In genomic region chr11:50981667-50982066, GRCm38 (mm10) we compare ENCODE assay signal across 38 mouse cellular contexts. TPM values are rescaled to one million over a fixed set of nuclear protein-coding genes. Genes with fewer than 3 reads are reported as not detected.
"Had no signal": no experiment of that assay in that cellular context is flagged by ENCODE, and none has a peak within 500 bp of the region (broad histone marks: within the 10 kb centered on the region; RNA-seq: fewer than 3 reads in every experiment).

Gene Olfr1377 (plus strand): TSS chr11:50981967.

- H3K4me3 ChIP-seq: embryonic facial prominence, embryonic 10.5 days; embryonic facial prominence, embryonic 12.5 days; embryonic facial prominence, embryonic 13.5 days; embryonic facial prominence, embryonic 15.5 days; erythroblast, embryonic 14.5 days; forebrain, embryonic 10.5 days; forebrain, embryonic 12.5 days; forebrain, embryonic 13.5 days; forebrain, embryonic 15.5 days; gastrocnemius, adult 2 months; heart, adult 2 months had no signal

- H3K36me3 ChIP-seq: embryonic facial prominence, embryonic 10.5 days; embryonic facial prominence, embryonic 12.5 days; embryonic facial prominence, embryonic 13.5 days; embryonic facial prominence, embryonic 15.5 days; forebrain, embryonic 10.5 days; forebrain, embryonic 12.5 days; forebrain, embryonic 15.5 days had no signal

- H3K9me3 ChIP-seq: embryonic facial prominence, embryonic 10.5 days; embryonic facial prominence, embryonic 12.5 days; embryonic facial prominence, embryonic 13.5 days; embryonic facial prominence, embryonic 15.5 days; forebrain, embryonic 10.5 days; forebrain, embryonic 12.5 days; forebrain, embryonic 13.5 days; forebrain, embryonic 15.5 days had no signal

- H3K4me1 ChIP-seq: embryonic facial prominence, embryonic 10.5 days; embryonic facial prominence, embryonic 12.5 days; embryonic facial prominence, embryonic 13.5 days; embryonic facial prominence, embryonic 15.5 days; forebrain, embryonic 10.5 days; forebrain, embryonic 12.5 days; forebrain, embryonic 13.5 days; forebrain, embryonic 15.5 days had no signal

- H3K27ac ChIP-seq: embryonic facial prominence, embryonic 10.5 days; embryonic facial prominence, embryonic 12.5 days; embryonic facial prominence, embryonic 13.5 days; embryonic facial prominence, embryonic 15.5 days; forebrain, embryonic 10.5 days; forebrain, embryonic 12.5 days; forebrain, embryonic 13.5 days; forebrain, embryonic 15.5 days; gastrocnemius, adult 2 months; heart, adult 2 months had no signal

- DNase-seq: cerebellum, adult 2 months; cerebellum, adult 8-10 months; cerebellum, adult 9-10 months; cerebellum, adult 9-11 months; cerebellum, postnatal 14 days; cerebellum, postnatal 25 days; cerebellum, postnatal 36 days; embryo, embryonic 11 days; forebrain, postnatal 0 days; gastrocnemius, adult 2 months; gastrocnemius, postnatal 10 days; gastrocnemius, postnatal 14 days; gastrocnemius, postnatal 25 days; gastrocnemius, postnatal 36 days; heart, adult 18-20 months; heart, adult 2 months had no signal

- H3K27me3 ChIP-seq: embryonic facial prominence, embryonic 12.5 days; embryonic facial prominence, embryonic 13.5 days; embryonic facial prominence, embryonic 15.5 days; forebrain, embryonic 12.5 days; forebrain, embryonic 13.5 days; forebrain, embryonic 15.5 days had no signal

RNA-seq across cellular contexts. Expression of gene Olfr1377, which starts in this region (rescaled TPM):
- total RNA-seq: common myeloid progenitor, adult 5-6 weeks; forebrain, postnatal 0 days; gastrocnemius, adult 18-20 months; gastrocnemius, adult 2 months; gastrocnemius, adult 8-10 months; gastrocnemius, postnatal 10 days; gastrocnemius, postnatal 14 days; gastrocnemius, postnatal 25 days; gastrocnemius, postnatal 36 days; gastrocnemius, postnatal 4 days; granulocyte monocyte progenitor cell, adult 5-6 weeks; heart, adult 18-20 months; heart, adult 2 months; heart, adult 8-10 months had no signal
- polyA plus RNA-seq: cerebellum, adult 2 months; cortical plate, adult 2 months; embryonic facial prominence, embryonic 10.5 days; embryonic facial prominence, embryonic 11.5 days; embryonic facial prominence, embryonic 12.5 days; embryonic facial prominence, embryonic 13.5 days; erythroblast, embryonic 14.5 days; forebrain, embryonic 10.5 days; forebrain, embryonic 11.5 days; forebrain, embryonic 12.5 days; forebrain, embryonic 13.5 days; forebrain, embryonic 14.5 days; forebrain, embryonic 15.5 days; forebrain, embryonic 16.5 days; forebrain, postnatal 0 days; frontal cortex, adult 2 months; gonadal fat pad, adult 2 months; heart, adult 2 months had no signal
